Mouse (Mus musculus) myocyte (in vitro differentiated cells): ENCODE measurements around the gene Hmgxb4. TPM values are rescaled to one million over a fixed set of nuclear protein-coding genes. Genes with fewer than 3 reads are reported as not detected.
A peak's percentile ranks its signal among the peaks of the same experiment; 100 is the strongest.
"Not testable (repeated sequence)": the region's sequence is repeated elsewhere in the genome, so short reads cannot be mapped to it uniquely, and the experiment has no call there.

Source experiments
- H3K27me3 ChIP-seq: one replicate; pipeline ENCODE4 v1.6.1; 2011; ENCODE audit not compliant: control insufficient read depth, insufficient read depth, insufficient read length
- H3K36me3 ChIP-seq: one replicate; pipeline ENCODE4 v1.6.1; 2011; ENCODE audit not compliant: control insufficient read depth, insufficient read depth
- H3K4me2 ChIP-seq: one replicate; pipeline ENCODE4 v1.6.1; 2011; ENCODE audit warnings: low read depth, control low read depth
- H3K4me3 ChIP-seq: one replicate; pipeline ENCODE4 v1.5.1; 2011; ENCODE audit warnings: mild to moderate bottlenecking, control low read depth, moderate library complexity
- H3K79me2 ChIP-seq: one replicate; pipeline ENCODE4 v1.6.1; 2011; ENCODE audit not compliant: control insufficient read depth, insufficient read depth
- H3ac ChIP-seq: one replicate; pipeline ENCODE4 v1.6.1; 2011; ENCODE audit not compliant: control insufficient read depth, insufficient read length
- CEBPB ChIP-seq: IDR thresholded peaks from 2 replicates; pipeline ENCODE4 v1.6.1; 2011; ENCODE audit warnings: mild to moderate bottlenecking, moderate library complexity; ENCODE audit not compliant: poor library complexity, insufficient read depth, severe bottlenecking
- E2F4 ChIP-seq: IDR thresholded peaks from one replicate; pipeline ENCODE4 v1.6.1; 2011; ENCODE audit warnings: mild to moderate bottlenecking, control low read depth, moderate library complexity; ENCODE audit not compliant: insufficient read depth
- MAX ChIP-seq: IDR thresholded peaks from one replicate; pipeline ENCODE4 v1.6.1; 2011; ENCODE audit warnings: low read depth, mild to moderate bottlenecking, control low read depth
- MYOD1 ChIP-seq, 3 experiments: IDR thresholded peaks; one replicate each; pipeline ENCODE4 v1.6.1; 2011; ENCODE audit warnings: control low read depth in 2 of 3, low read depth in 2 of 3, mild to moderate bottlenecking in 2 of 3, moderate library complexity in 1 of 3; ENCODE audit not compliant: insufficient read length in 2 of 3, control insufficient read depth in 1 of 3
- MYOG ChIP-seq, 3 experiments: IDR thresholded peaks; one replicate each; pipeline ENCODE4 v1.6.1; 2011; ENCODE audit warnings: control low read depth in 2 of 3, low read depth in 2 of 3, mild to moderate bottlenecking in 2 of 3; ENCODE audit not compliant: insufficient read length in 2 of 3, control insufficient read depth in 1 of 3, insufficient read depth in 1 of 3
- POLR2A ChIP-seq: IDR thresholded peaks from one replicate; pipeline ENCODE4 v1.6.1; 2011; ENCODE audit warnings: low read depth, mild to moderate bottlenecking, control low read depth, moderate library complexity; ENCODE audit not compliant: insufficient read length
- POLR2AphosphoS2 ChIP-seq: IDR thresholded peaks from one replicate; pipeline ENCODE4 v1.6.1; 2011; ENCODE audit warnings: low read depth, control low read depth; ENCODE audit not compliant: insufficient read length
- REST ChIP-seq: IDR thresholded peaks from one replicate; pipeline ENCODE4 v1.6.1; 2011; ENCODE audit warnings: mild to moderate bottlenecking, control low read depth, moderate library complexity; ENCODE audit not compliant: insufficient read depth, insufficient read length
- SRF ChIP-seq: IDR thresholded peaks from one replicate; pipeline ENCODE4 v1.6.1; 2011; ENCODE audit warnings: low read depth; ENCODE audit not compliant: control insufficient read depth, insufficient read length
- TCF12 ChIP-seq: IDR thresholded peaks from one replicate; pipeline ENCODE4 v1.6.1; 2011; ENCODE audit warnings: mild to moderate bottlenecking, control low read depth; ENCODE audit not compliant: poor library complexity, insufficient read depth, severe bottlenecking
- TCF3 ChIP-seq: IDR thresholded peaks from one replicate; pipeline ENCODE4 v1.6.1; 2011; ENCODE audit warnings: low read depth, control low read depth; ENCODE audit not compliant: insufficient read length
- USF1 ChIP-seq: IDR thresholded peaks from one replicate; pipeline ENCODE4 v1.6.1; 2011; ENCODE audit warnings: low read depth, mild to moderate bottlenecking, control low read depth, moderate library complexity
- polyA plus RNA-seq: library from polyadenylated mRNA; unstranded; fragments of >200 nt; fragmentation: generic; extraction: Trizol; gene quantifications from one replicate; pipeline ENCODE4 v1.2.1, GENCODE M21; 2012; ENCODE audit warnings: missing spikeins

The Hmgxb4 gene
- polyA plus RNA-seq: 9.1 TPM

GRCm38 (mm10) chr8:74993081-74993474 lies at the start of gene Hmgxb4:
Gene Hmgxb4, plus strand, starts transcription at chr8:74993356.
- peak within 1 kb of the TSS; percentile 46 for H3ac ChIP-seq
- peak within 1 kb of the TSS; percentile 95 for H3K4me2 ChIP-seq
- TF ChIP-seq USF1 (no peak), TCF3 (no peak), SRF (no peak), CEBPB (no peak), E2F4 (no peak), POLR2A (no peak), REST (no peak), MYOG (IDR thresholded peaks at IDR 0.05; ENCODE audit: control insufficient read depth in 1 of 3, insufficient read depth in 1 of 3, insufficient read length in 2 of 3, low read depth in 2 of 3) (no peak), MAX (no peak), TCF12 (no peak), POLR2AphosphoS2 (no peak), MYOD1 (IDR thresholded peaks at IDR 0.05; ENCODE audit: control insufficient read depth in 1 of 3, insufficient read length in 2 of 3, low read depth in 2 of 3) (no peak)
- peaks cover 33% of the 10 kb centered on the region for H3K79me2 ChIP-seq
- peak within 1 kb of the TSS; percentile 39 for H3K4me3 ChIP-seq
- no peaks in the 10 kb centered on the region for H3K36me3 ChIP-seq
- no peaks in the 10 kb centered on the region for H3K27me3 ChIP-seq

GRCm38 (mm10) chr8:74949445-74949844 lies 43.7 kb upstream of the Hmgxb4 start:
- no peak for TF ChIP-seq TCF12
- no peak for TF ChIP-seq TCF3
- no peak for TF ChIP-seq MYOG (IDR thresholded peaks at IDR 0.05; ENCODE audit: control insufficient read depth in 1 of 3, insufficient read depth in 1 of 3, insufficient read length in 2 of 3, low read depth in 2 of 3)
- H3K4me3 ChIP-seq: no peak overlapping the region

GRCm38 (mm10) chr8:74963983-74964382 lies 29.2 kb upstream of the Hmgxb4 start:
- Histone ChIP-seq H3ac (no peak overlapping the region), H3K79me2 (no peaks in the 10 kb centered on the region), H3K27me3 (peaks cover 5% of the 10 kb centered on the region), H3K4me3 (no peak overlapping the region), H3K4me2 (no peak overlapping the region), H3K36me3 (no peaks in the 10 kb centered on the region)
- no peak for TF ChIP-seq TCF12
- TF ChIP-seq POLR2AphosphoS2: no peak
- no peak for TF ChIP-seq MYOG (IDR thresholded peaks at IDR 0.05; ENCODE audit: control insufficient read depth in 1 of 3, insufficient read depth in 1 of 3, insufficient read length in 2 of 3, low read depth in 2 of 3)
- no peak for TF ChIP-seq CEBPB
- no peak for TF ChIP-seq MAX
- no peak for TF ChIP-seq POLR2A
- no peak for TF ChIP-seq MYOD1 (IDR thresholded peaks at IDR 0.05; ENCODE audit: control insufficient read depth in 1 of 3, insufficient read length in 2 of 3, low read depth in 2 of 3)
- no peak for TF ChIP-seq REST
- TF ChIP-seq SRF: no peak
- TF ChIP-seq TCF3: no peak
- TF ChIP-seq E2F4: no peak
- no peak for TF ChIP-seq USF1

More at GRCm38 (mm10) chr8:74949445-74949844, 43.7 kb upstream of the Hmgxb4 start:
- no peaks in the 10 kb centered on the region for H3K79me2 ChIP-seq
- no peak overlapping the region for H3ac ChIP-seq
- no peaks in the 10 kb centered on the region for H3K36me3 ChIP-seq
- no peaks in the 10 kb centered on the region for H3K27me3 ChIP-seq
- no peak overlapping the region for H3K4me2 ChIP-seq

- not testable (repeated sequence) for H3K4me3 ChIP-seq, H3K36me3 ChIP-seq, H3K27me3 ChIP-seq, H3K79me2 ChIP-seq, H3ac ChIP-seq, H3K4me2 ChIP-seq
Measured at GRCm38 (mm10) chr8:74970286-74970685, 22.9 kb upstream of the Hmgxb4 start.

- TF ChIP-seq MAX (no peak), E2F4 (no peak), POLR2A (no peak), USF1 (no peak), SRF (no peak), CEBPB (no peak), POLR2AphosphoS2 (no peak), REST (no peak), MYOD1 (IDR thresholded peaks at IDR 0.05; ENCODE audit: control insufficient read depth in 1 of 3, insufficient read length in 2 of 3, low read depth in 2 of 3) (no peak), TCF12 (no peak), TCF3 (no peak), MYOG (IDR thresholded peaks at IDR 0.05; ENCODE audit: control insufficient read depth in 1 of 3, insufficient read depth in 1 of 3, insufficient read length in 2 of 3, low read depth in 2 of 3) (no peak)
- peaks cover 9% of the 10 kb centered on the region for H3K27me3 ChIP-seq
- H3K4me2 ChIP-seq: no peak overlapping the region
- H3K79me2 ChIP-seq: no peaks in the 10 kb centered on the region
- no peak overlapping the region for H3ac ChIP-seq
- no peaks in the 10 kb centered on the region for H3K36me3 ChIP-seq
- no peak overlapping the region for H3K4me3 ChIP-seq
Measured at GRCm38 (mm10) chr8:74971636-74972035, 21.5 kb upstream of the Hmgxb4 start.
